Mouse (Mus musculus) erythroblast, embryonic 14.5 days (primary cell): ENCODE results near the gene Eri2.

ENCODE experiments used
- GATA1 ChIP-seq: IDR thresholded peaks from 2 replicates; pipeline ENCODE4 v1.6.1; 2012; ENCODE audit warnings: low read length, inconsistent platforms, mixed read lengths
- TAL1 ChIP-seq: IDR thresholded peaks from 3 replicates; pipeline ENCODE4 v1.6.1; 2012; ENCODE audit warnings: low read length, inconsistent platforms, mixed read lengths

DNA sequence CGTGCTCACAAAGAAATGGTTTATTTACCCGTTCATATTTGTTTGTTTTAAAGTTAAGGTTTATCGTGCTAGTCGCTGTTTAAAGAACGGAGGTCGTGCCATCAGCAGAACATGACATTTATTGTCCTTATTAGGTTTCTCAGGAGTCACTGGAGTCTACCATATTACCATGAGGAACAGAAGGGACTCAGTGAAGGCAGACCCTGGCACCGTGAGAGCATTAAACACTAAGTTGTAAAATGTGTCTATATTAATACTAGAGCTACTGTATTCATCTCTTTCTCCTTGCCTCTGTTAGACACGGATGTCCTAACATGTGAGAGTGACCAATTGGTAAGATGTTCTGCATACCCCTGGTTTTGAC, 72.9 kb downstream of the Eri2 start:
- no peak for TF ChIP-seq TAL1
- no peak for TF ChIP-seq GATA1
